Mouse (Mus musculus) NIH3T3 (cell line): ENCODE measurements around the gene Gm16451.
"Not testable (repeated sequence)": the region's sequence is repeated elsewhere in the genome, so short reads cannot be mapped to it uniquely, and the experiment has no call there.

Experiments used
- DNase-seq: peaks from one replicate; pipeline ENCODE4 v3.0.0-alpha.2; 2012; ENCODE audit warnings: low read depth

The Gm16451 gene

DNA sequence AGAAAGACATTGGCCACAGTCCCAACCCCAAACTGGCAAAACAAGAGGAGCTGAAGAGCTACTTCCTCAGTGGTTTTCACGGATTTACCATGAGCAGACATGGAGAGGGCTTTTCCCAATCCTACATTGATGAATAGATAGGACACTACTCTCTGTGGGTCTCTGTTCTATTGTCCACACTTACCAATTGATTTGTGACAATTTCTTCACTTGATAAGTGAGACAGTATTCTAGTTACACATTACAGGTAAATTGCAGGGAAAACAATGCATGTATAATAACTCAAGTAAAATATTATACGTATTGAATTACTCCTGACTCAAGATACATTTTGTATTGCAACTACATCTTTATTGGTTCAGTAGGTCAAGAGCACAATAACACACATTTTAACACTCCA lies at the start of gene Gm16451:
Gene Gm16451 (minus strand): TSS at position 101 of the 400 bp plus-strand sequence.
- not testable (repeated sequence) for DNase-seq

DNA sequence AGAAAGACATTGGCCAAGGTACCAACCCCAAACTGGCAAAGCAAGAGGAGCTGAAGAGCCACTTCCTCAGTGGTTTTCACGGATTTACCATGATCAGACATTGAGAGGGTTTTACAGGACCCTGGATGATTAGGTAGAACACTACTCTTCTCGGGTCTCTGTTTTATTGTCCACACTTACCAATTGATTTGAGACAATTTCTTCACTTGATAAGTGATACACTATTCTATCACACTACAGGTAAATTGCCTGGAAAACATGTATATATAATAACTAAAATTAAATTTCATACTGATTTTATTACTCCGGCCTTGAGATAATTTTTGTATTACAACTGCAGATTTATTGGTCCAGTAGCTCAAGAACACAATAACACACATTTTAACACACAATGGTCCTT lies 45.9 kb upstream of the Gm16451 start, which contains the start of gene Vmn1r142:
Gene Vmn1r142 (minus strand): TSS at position 101 of the 400 bp plus-strand sequence.
- DNase-seq, result not testable (repeated sequence)

DNA sequence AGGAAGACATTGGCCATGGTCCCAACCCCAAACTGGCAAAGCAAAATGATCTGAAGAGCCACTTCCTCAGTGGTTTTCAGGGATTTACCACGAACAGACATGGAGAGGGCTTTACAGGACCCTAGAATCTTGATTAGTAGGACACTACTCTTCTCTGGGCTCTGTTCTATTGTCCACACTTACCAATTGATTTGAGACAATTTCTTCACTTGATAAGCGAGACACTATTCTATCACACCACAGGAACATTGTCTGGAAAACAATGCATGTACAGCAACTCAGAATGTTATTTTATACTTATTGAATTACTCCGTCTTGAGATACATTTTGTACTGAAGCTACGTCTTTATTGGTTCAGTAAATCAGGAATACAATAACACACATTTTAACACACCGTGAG lies 16.6 kb upstream of the Gm16451 start, which contains the start of gene Gm10666:
Gene Gm10666 (minus strand): TSS at position 101 of the 400 bp plus-strand sequence.
- DNase-seq, result not testable (repeated sequence)

GRCm38 (mm10) chr7:22068757-22069156 lies 49.3 kb downstream of the Gm16451 start, which contains the start of gene Vmn1r139:
Gene Vmn1r139, plus strand, starts transcription at chr7:22069057.
- not testable (repeated sequence) for DNase-seq
